Mouse (Mus musculus): Measurements from ENCODE around the gene Tmem184b.

Tmem184b gene

DNA sequence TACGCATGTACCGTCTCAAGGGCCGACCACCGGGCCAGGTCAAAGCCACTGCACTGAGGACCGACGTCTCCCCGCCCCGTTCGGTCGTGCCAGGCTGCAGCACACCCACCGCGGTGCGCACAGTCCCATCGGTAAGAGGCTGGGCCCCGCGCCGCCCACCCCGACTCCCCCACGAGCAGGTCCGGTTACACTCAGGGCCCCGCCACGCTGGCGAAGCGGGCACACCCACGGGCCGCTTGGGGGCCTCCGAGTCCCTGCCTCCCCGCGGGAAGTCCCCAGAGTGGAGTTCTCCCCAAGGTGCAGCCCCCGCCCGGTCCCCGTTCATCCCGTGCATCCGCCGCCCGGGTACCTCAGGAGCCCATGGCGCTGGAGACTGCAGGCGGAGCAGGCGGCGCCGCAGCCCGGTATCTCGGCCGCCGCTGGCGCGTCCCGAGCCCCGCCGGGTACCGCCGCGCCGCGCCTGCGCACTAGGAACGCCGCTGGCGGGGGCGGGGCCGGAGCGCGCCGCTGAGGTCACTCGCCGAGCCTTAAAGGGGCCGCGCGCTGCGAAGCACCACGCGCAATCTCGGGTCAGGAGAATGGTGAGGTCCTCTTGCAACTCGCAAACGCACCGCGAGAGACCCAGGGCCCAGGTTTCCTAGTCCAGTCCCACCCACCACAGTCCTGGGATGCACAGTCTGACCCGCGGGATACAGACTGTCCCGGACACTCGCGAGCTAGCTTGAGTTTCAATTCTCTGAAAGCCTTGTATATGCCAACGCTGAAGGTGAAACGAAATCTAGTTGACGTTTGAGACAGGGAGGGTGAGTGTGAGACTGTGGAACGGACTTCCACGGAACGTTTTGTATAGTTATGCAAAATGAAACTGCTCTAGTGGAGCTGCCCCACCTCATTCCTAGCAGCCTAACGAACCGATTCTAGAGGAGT lies at the start of gene Tmem184b:
Gene Tmem184b (minus strand): TSS at position 734 of the 927 bp plus-strand sequence.
- peak; percentile 96 for DNase-seq (ENCODE audit: low spot score)

DNA sequence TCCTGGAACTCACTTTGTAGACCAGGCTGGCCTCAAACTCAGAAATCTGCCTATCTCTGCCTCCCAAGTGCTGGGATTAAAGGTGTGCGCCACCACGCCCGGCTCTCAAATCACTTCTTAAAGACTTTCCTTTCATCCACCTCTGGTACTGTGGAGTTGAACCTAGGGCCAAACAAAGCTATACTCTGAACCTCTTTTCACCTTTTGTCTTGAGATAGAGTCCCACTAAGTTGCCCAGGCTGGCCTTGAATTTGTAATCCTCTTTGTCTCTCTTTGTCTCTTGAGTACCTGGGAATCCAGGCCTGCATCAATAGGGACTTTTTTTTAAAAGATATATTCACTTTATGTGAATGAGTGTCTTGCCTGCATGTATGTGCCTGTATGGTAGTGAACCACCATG lies 44.7 kb upstream of the Tmem184b start:
- no peak for DNase-seq (ENCODE audit: low spot score)

DNA sequence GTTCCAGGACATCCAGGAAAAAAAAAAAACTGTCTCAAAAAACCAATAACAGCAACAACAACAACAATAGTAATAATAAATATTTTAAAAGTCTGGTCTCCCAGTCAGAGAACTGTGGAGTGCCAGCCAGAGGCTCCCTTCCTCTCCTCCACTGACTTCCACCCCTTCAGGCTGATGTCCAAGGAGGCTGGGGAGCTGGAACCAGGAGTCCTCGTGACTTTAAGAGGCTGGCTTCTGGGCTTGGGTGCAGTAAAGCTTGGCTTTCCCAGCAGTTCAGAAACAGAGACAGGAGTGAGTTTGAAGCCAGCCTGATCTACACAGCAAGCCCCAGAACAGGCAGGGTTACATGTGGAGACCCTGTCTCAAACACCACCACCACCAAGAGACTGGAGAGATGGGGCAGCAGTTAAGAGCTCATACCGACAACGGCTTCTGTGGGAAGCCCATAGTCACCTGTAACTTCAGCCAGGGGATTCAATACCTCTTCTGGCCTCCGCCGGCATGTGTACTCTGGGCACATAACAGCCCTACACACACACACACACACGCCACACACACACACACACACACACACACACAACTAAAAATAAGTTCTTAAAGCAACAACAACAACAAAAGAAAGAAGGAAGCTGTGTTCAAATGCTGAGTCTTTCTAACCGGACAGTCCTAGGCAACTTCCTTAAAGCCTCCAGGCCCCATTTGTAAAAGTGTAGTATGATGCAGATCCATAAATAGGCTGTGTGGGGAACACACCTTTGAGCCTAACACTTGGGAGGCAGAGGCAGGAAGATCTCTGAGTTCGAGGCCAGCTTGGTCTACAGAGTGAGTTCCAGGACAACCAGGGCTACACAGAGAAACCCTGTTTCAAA lies 42.7 kb upstream of the Tmem184b start:
- DNase-seq (ENCODE audit: low spot score), result no peak

DNA sequence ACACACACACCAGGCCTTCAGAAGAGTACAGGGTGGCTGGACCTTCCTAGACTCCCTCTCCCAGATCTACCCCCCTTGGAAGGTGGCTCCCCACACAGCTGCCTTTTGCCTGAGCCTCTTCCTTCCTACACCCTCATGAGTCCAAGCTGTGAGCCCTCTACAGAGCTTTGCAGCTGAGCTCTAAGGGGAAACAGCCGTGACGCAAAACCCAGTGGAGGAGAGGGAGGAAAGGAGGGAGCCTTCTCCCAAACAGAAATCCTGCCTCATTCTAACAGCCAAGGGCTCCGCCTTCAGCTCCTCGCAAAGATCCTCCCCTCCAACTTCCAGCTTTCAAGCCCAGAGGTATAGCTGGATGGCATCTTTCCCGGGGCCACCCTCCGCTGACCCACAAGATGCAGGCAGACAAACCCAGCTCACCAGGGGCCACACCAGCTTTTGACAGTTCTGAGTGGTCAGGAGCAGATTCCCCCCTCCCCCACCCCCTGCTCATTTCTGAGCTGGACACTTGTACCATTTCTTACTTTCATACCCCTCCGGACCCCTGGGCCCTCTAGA lies 40.6 kb upstream of the Tmem184b start:
- DNase-seq (ENCODE audit: low spot score), result no peak

DNA sequence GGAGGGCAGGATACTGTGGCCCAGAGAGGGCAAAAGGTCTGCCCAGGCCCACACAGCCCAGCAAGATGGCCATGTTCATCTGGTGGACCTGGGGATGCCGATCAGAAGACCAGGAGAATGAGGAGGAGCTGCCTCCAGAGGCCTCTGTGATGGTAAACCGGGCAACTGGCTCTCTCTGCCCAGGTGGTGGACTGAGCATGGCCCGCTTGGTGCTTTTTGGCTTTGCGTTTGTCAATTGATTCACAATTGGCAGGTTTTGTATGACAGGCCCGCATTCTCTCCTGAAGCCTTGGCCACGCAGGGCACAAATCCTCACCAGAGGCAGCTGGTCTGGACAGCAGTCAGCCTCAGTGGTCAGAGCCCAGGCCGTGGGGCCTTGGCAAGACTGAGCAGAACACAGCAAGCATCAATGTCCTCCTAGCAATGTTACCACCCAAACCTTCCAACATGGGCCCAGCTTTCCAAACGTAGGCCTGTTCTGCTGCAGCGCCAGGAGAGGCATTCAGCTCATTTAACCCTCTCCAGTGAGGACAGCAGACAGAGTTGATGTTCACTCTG lies 39.7 kb upstream of the Tmem184b start:
- no peak for DNase-seq (ENCODE audit: low spot score)

DNA sequence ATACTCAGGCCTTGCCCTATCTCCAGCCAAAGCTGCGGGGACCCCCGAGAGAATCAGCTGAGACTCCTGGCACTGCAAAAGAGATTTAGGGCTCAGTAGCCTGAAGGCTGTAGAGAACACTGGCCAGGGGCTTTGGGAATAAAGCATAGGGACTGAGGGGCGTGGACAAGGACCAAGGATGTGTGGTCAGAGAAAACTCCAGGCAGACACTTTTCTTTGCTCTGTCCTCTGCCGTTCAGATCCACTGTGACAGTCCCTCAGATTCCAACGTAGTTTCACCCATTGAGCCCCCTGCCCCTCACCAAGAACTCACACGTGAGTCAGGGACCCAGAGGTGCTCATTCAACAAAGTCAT lies 38.9 kb upstream of the Tmem184b start:
- DNase-seq (ENCODE audit: low spot score), result no peak

DNA sequence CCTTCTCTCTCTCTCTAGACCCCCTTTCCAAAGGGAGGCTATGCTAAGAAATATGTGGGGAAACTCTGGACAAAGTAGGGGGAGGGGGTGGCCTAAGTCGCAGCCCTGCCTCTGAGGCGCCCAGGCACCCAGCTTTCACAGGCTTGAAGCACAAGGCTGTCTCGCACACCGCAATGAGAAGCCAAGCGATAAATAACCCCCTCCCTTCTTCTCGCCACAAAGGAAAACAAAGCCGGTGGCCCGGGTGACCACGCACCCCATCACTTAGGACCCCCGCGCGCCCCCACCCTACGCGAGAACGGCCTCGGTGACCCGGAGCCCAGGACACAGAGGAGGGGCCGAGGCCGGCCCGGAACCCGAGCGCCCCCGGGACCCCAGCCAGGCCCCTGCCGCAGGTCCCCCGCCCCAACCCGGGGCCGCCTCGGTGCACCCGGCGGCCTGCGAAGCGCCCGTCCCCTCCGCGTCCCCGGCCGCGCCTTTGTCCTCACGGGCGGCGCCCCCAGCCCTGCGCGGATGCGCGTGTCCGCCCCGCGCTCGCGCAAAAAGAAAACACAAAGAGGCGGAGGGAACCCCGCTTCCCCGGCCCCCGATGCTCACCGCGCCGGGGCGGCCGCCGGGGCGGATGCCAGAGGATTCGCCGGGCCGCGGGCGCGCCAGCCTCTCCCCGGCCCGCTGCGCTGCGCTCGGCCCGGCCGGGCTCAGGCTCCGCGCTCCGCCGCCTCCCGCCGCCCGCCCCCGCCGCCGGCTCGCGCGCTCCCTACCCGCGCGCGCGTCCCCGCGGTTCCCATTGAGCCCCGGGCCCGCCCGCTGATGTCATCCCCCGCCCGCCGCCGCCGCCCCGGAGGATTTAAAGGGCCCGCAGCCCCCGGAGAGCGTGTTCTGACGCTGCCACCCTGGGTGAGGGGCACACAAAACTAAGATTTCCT lies 38.2 kb upstream of the Tmem184b start:
- DNase-seq (ENCODE audit: low spot score), result peak; percentile 78

DNA sequence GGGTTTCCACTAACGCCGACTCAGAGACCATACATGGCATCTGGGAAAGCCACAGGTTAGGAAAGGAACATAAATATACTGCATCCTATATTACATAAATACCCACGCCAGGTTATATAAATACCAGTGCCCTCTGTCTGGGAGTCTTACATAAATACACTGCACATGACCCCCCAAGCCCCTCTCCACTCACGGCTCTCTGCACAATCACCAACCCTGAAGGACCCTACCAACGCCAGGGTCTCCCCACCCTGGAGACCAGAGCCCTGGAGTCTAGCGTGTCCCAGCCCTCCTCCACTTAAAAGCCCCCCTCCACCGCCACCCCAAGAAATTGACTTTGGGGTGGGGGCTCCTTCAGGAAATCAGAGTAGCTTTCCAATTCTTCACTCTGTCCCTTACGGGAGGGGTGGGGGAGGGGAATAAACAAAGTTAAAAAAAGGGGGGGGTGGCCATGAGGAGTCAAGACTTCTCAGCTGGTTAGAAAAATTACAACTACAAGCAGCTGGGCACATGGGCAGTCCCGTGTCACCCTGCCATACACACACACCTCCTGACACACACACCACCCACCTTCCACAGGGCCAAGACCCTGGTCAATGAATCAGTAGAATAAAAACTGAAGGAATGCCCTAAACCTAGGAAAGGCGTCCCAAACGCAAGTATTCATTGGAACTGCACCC lies 37.4 kb upstream of the Tmem184b start:
- DNase-seq (ENCODE audit: low spot score), result no peak

DNA sequence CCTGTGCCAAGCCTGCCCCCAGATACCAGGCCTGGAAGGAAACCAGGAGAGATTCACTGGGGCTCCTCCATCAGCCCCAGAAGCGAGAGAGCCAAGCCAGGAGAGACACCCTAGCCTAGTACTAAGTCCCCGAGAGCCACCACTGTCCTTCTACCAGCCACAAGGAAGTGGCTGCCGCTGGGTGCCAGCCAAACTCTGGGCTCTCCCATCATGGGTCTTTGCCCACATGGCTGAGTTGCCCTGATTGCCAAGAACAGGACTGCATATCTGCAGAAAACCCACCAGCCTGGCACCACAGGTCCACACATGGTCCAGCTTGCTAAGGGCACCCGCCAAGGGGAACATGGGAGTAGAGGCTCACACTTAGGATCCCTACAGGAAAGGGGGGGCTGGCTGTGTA lies 36.9 kb upstream of the Tmem184b start:
- peak; percentile 57 for DNase-seq (ENCODE audit: low spot score)

DNA sequence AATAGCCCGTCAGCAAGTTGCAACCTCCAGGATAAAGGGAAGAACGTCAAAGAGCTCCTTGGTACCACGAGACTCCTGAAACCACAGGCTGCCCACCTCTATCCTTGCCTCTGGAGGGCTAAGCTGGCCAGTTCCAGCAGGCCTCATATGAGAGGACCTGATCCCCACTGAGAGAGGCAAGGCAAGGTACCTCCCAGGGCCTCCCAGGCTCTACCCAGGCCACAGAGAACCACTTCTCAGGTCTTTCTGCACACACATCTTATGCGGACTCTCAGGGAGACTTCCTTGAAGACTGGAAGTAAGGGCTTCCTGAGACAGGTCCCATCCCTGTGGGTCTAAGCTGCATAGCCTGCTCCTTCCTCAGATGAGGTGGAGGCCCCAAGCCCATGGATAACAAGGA lies 36.0 kb upstream of the Tmem184b start:
- no peak for DNase-seq (ENCODE audit: low spot score)

DNA sequence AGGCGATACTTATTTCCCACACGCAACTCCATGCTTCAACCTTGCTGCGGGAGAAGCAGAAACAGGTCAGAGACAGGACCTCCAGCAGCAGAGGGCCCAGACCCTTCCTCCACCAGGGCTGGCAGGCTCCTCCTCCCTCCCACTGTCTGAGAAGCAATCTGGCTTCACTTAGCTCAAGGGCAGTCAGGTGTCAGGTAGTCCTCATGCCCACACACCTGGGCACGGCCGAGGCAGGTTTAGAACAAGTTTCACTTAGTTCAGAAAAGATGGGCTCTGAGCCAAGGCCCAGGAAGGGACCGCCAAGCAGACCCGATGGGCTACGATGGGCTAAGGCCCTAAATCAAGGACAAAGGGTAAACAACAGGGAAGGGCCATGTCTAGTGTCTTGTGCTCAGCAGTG lies 35.4 kb upstream of the Tmem184b start:
- DNase-seq (ENCODE audit: low spot score), result no peak

DNA sequence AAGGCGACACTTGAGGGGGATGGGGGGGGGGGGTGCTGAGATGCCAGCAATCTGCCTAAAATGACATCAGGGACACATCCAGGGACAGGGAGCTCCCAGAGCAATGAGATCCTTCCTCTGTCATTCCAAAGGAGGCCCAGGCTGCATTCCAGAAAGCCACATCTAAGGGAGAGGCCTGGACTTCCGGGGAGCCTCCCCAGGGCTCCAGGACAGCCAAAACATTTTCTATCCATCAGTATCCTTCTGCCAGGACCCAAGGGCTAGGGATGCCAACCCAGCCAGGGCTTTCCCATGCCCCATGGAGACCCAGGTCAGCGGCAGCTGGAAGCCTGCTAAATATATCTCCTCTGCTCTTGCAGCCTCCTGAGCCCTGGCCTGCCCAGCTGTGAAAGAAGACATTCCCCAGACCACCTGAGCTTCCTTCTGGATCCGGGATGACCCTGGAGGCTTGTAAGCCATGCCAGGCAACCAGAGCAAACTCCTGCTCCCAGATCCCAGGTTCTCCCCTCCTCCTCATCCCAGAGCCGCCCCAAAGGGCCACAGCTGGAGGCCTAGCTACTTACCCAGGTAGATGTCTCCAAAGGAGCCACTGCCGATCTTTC lies 34.9 kb upstream of the Tmem184b start:
- peak; percentile 87 for DNase-seq (ENCODE audit: low spot score)

DNA sequence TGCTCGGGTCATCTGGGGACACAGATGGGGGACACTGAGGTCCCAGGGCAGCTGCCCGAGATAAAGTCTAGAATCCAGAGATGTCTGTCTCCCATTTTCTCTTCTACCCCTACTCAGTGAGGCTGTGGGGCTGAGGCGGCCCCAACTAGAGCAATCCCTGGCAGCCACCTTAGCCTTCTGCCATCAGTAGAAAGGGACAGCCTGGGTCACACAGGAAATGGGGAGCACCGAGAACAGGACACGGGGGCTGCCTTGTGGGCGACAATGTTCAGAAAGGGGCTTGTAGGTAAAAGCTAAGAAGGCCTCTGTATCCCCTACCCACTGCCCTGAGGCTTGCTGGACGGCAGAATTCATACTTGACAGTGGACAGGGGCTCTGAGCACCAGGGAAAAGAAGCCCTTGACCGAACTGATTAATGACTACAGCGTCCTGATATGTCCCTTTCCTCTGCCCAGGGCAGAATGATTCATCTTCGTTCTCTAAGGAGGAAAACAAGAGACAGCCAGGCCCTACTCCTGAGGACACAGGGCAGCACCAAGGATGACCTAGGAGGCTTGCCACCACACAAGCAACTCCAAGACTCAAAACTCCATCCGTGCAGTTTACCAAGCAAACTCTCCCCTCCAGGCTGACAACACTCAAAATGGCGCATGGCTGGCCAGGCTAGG lies 34.3 kb upstream of the Tmem184b start:
- DNase-seq (ENCODE audit: low spot score), result peak; percentile 33

DNA sequence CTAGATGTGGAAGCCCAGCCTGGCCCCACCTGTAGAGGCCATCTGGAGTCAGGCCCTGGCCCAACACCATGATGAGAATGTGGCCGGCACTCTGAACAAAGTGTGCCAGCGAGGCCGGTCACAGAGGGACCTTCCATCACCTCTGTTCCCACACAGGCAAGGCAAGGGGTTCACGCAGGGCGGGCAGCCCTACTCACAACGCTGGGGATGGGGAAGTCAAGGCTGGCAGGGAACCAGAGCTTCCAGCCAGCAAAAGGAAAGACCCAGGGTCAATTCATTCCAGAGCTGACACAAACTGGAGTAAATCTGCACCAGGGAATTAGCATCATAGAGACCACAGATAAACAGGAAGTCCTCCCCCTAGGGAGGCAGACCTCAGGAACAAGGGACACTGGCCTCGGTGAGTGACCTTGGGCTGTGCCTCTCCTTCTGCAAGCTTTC lies 33.1 kb upstream of the Tmem184b start:
- no peak for DNase-seq (ENCODE audit: low spot score)

DNA sequence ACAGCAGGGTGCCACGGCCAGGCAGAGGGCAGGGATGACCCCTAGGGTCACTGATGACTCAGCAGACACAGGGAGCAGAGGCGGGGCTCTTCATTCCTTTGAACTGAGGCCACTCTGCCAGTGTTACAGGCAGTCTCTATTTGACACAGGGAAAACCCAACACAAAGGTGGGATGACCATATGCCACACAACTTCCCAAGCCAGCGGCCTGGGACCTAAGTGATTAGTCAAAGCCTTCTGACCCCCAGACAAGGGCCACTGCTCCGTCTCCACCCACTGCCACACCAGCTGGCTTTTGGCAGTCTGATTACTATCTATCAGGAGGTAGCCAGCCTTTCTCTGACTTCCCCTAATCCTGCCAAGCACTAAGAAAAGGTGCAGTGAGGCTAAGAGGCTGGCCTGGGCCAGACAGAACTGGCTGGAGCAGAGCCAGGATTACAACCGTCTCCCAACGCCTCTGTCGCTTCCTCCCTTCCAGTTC lies 31.9 kb upstream of the Tmem184b start:
- peak; percentile 81 for DNase-seq (ENCODE audit: low spot score)

DNA sequence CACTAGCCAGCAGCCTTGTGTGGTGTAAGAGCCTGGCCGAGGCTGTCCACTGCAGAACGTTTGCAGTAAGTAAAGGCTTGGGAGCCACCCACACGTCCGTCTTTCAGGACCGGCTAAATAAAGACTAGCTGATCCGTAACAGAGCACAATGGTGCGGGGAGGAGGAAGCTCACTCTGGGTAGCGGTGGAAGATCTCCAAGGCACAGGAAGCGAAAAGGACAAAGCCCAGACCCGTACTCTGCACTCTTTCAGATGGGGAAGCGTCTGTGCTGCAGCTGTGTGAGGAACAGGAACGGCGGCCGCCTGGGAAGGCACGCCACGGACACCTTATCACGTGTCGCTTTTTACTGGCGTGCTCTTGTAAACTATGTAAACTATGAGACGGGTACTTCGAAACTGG lies 29.5 kb upstream of the Tmem184b start:
- no peak for DNase-seq (ENCODE audit: low spot score)

DNA sequence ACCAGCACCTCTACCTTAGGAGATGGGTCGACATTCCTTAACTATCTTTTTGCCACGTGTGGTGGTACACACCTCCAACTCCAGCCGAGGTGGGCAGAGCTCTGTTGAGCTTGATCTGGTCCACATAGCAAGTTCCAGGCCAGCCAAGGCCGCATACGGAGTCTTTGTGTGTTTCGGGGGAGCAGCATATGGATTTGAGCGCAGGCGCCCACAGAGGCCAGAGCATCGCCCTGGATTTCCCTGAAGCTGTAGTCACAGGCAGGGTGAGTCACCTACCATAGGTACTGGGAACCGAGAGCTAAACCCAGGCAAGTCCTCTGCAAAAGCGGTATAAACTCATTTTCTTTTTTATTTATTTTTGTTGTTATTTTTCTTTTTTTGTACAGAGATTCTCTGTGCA lies 29.0 kb upstream of the Tmem184b start:
- DNase-seq (ENCODE audit: low spot score), result no peak

DNA sequence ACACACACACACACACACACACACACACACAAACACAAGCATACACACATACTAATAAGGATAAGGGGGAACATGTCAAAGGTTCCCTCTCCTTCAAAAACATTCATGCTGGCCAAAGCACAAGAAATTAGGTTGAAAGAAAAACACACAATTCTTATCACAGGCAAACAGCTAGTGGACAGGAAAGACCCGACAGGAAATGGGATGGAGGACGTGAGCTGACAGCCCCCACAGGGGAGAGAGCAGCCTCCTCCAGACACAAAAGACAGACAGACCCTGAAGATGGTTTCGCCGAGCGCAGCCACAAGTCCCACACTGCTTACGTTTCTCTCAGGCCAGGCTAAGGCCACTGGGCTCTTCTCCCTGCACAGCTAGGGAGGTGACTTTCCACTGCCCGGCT lies 28.6 kb upstream of the Tmem184b start:
- no peak for DNase-seq (ENCODE audit: low spot score)

DNA sequence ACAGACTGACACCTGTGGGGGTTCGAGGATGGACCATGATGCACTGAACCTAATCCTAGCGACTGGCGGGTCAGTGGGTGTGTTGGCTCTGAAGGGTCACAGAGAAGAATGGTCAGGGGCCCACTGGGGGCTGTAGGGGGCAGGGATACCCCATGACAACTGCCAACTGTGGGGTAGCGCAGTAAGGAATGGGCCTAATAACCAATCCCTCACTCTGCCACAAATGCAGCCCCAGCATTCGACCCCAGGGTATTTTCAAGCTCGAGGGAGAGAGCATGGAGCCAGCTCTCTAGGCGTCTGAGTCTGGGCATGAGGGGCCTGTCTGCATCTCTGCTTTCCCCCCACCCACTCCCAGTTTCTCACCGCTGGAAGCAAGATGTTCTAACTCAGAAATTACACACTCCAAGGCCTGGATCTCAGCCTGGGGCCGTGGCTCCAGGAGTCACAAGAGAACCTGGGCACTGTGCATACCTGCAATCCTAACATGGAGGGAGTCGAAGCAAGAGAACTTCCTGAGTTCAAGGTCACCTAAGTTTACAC lies 27.2 kb upstream of the Tmem184b start:
- DNase-seq (ENCODE audit: low spot score), result no peak
